Mouse (Mus musculus): ENCODE results near the gene Rassf6.

GRCm38 (mm10) chr5:90628530-90628929 is 11.9 kb downstream of the Rassf6 start:
- TF ChIP-seq CTCF (IDR thresholded peaks at IDR 0.05; ENCODE audit: borderline replicate concordance, insufficient read depth, low read length), result no peak
- TF ChIP-seq POLR2A (IDR thresholded peaks at IDR 0.05; ENCODE audit: low read depth, low read length), result no peak
